Mouse (Mus musculus) bone marrow, adult 2 months (tissue): ENCODE measurements around the gene Kcnk16.

Experiments
- CTCF ChIP-seq: fragments of 200-500 bp; IDR thresholded peaks from 2 replicates; pipeline ENCODE4 v1.5.1; 2011; ENCODE audit warnings: low read length, control low read depth; ENCODE audit not compliant: control insufficient read depth, insufficient read depth
- POLR2A ChIP-seq: fragments of 200-500 bp; IDR thresholded peaks from 2 replicates; pipeline ENCODE4 v1.6.1; 2011; ENCODE audit warnings: low read depth, mild to moderate bottlenecking, control low read depth, low read length, borderline replicate concordance; ENCODE audit not compliant: control insufficient read depth

DNA sequence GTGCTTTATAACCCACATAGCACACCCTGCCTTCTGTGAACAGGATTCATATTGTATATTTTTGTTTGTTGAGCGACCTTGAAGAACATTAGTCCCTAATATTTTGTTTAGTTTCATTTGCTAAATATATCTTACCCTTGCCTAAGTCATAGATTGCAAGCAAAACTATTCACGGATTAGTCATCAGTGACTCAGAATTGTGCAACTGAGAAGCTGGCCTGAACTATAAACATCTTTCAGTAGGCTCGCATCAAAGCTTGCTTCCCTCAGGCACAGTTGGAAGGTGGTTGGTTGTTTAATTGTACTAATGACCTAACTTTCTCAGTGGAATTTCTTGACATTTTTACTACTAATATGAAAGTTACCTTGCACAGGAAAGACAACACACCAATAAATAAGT lies 29.1 kb upstream of the Kcnk16 start:
- TF ChIP-seq CTCF (no peak), POLR2A (no peak)
